In genomic region chr7:101549266-101549665, GRCm38 (mm10) we compare ENCODE assay signal across 31 mouse cellular contexts. TPM values are rescaled to one million over a fixed set of nuclear protein-coding genes. Genes with fewer than 3 reads are reported as not detected.
DNase-seq lines count a peak whose midpoint lies in the region; ATAC-seq and TF ChIP-seq lines count a peak whose summit lies in the region.
"Had no signal": no experiment of that assay in that cellular context is flagged by ENCODE, and none has a peak within 500 bp of the region (broad histone marks: within the 10 kb centered on the region; RNA-seq: fewer than 3 reads in every experiment).

No protein-coding gene starts in this region.

- no peaks in the 10 kb centered on the region for H3K27me3 ChIP-seq in liver, postnatal 0 days (ENCODE audit: insufficient read depth, low read length)
- H3K27me3 ChIP-seq in liver, embryonic 12.5 days (replicated peaks): no peaks in the 10 kb centered on the region
- no peaks in the 10 kb centered on the region for H3K27me3 ChIP-seq in neural tube, embryonic 15.5 days (replicated peaks)
- H3K27me3 ChIP-seq: embryonic facial prominence, embryonic 12.5 days; embryonic facial prominence, embryonic 15.5 days; heart, embryonic 12.5 days; heart, embryonic 15.5 days had no signal

- peak; percentile 57 for DNase-seq in CD4-positive, CD25-positive, alpha-beta regulatory T cell, adult 2 months (ENCODE audit: low read depth, low spot score)
- no peak for DNase-seq in liver, postnatal 0 days
- no peak for DNase-seq in left cerebral cortex, adult 11 months (ENCODE audit: low spot score)
- DNase-seq: adrenal gland, adult 2 months; adrenal gland, postnatal 14 days; cerebellum, adult 11 months; cerebellum, adult 2 months; cerebellum, adult 9-11 months; cerebellum, postnatal 25 days; forebrain, postnatal 0 days; gastrocnemius, adult 2 months; gastrocnemius, postnatal 14 days; heart, adult 18-20 months; heart, postnatal 10 days; heart, postnatal 4 days had no signal

- H3K9ac ChIP-seq in liver, postnatal 0 days (replicated peaks): no peak overlapping the region
- no peak overlapping the region for H3K9ac ChIP-seq in liver, embryonic 12.5 days
- H3K9ac ChIP-seq in neural tube, embryonic 15.5 days (replicated peaks): no peak overlapping the region
- H3K9ac ChIP-seq: embryonic facial prominence, embryonic 12.5 days; embryonic facial prominence, embryonic 15.5 days; forebrain, postnatal 0 days; heart, embryonic 12.5 days; heart, embryonic 15.5 days; hindbrain, embryonic 14.5 days had no signal

- 77% methylated on average over 3 of the region's 3 CpGs for WGBS in liver, postnatal 0 days (ENCODE audit: insufficient replicate concordance)
- 76% methylated on average over 3 of the region's 3 CpGs for WGBS in liver, embryonic 12.5 days (ENCODE audit: insufficient replicate concordance)
- 98% methylated on average over 3 of the region's 3 CpGs for WGBS in neural tube, embryonic 15.5 days

- no peak overlapping the region for H3K27ac ChIP-seq in liver, postnatal 0 days (ENCODE audit: low read depth)
- H3K27ac ChIP-seq in liver, embryonic 12.5 days: no peak overlapping the region
- no peak overlapping the region for H3K27ac ChIP-seq in neural tube, embryonic 15.5 days (replicated peaks)
- H3K27ac ChIP-seq: embryonic facial prominence, embryonic 12.5 days; embryonic facial prominence, embryonic 15.5 days; gastrocnemius, adult 2 months; heart, embryonic 15.5 days; hindbrain, embryonic 14.5 days had no signal

- H3K36me3 ChIP-seq in liver, postnatal 0 days (replicated peaks; ENCODE audit: insufficient read depth, low read length): no peaks in the 10 kb centered on the region
- no peaks in the 10 kb centered on the region for H3K36me3 ChIP-seq in liver, embryonic 12.5 days
- no peaks in the 10 kb centered on the region for H3K36me3 ChIP-seq in neural tube, embryonic 15.5 days
- H3K36me3 ChIP-seq: embryonic facial prominence, embryonic 12.5 days; embryonic facial prominence, embryonic 15.5 days; heart, embryonic 12.5 days; heart, embryonic 15.5 days had no signal

- ATAC-seq in CD4-positive, CD25-positive, alpha-beta regulatory T cell, adult 4 months: no peak
- ATAC-seq in liver, postnatal 0 days: no peak
- no peak for ATAC-seq in liver, embryonic 12.5 days
- 0 out of 2 replicates have a peak, but pooled peaks have one; percentile 15 for ATAC-seq in monocyte, adult 5-6 weeks (replicated peaks; ENCODE audit: insufficient number of reproducible peaks, low FRiP score, low TSS enrichment, poor library complexity, severe bottlenecking)
- no peak for ATAC-seq in neural tube, embryonic 15.5 days (ENCODE audit: low FRiP score)
- ATAC-seq: forebrain, embryonic 14.5 days; forebrain, postnatal 0 days had no signal

- H3K9me3 ChIP-seq in liver, postnatal 0 days (ENCODE audit: low read length): no peaks in the 10 kb centered on the region
- no peaks in the 10 kb centered on the region for H3K9me3 ChIP-seq in liver, embryonic 12.5 days (replicated peaks)
- H3K9me3 ChIP-seq in neural tube, embryonic 15.5 days (replicated peaks): no peaks in the 10 kb centered on the region
- H3K9me3 ChIP-seq: embryonic facial prominence, embryonic 12.5 days; embryonic facial prominence, embryonic 15.5 days; heart, embryonic 12.5 days; heart, embryonic 15.5 days had no signal

- no peak for TF ChIP-seq EP300 in liver, postnatal 0 days (IDR thresholded peaks at IDR 0.05; ENCODE audit: low read depth)

- no peaks in the 10 kb centered on the region; the same call in 1 of the 2 replicates for H3K4me1 ChIP-seq in liver, postnatal 0 days (ENCODE audit: insufficient read depth)
- peaks cover 6% of the 10 kb centered on the region; the same call in 1 of the 2 replicates for H3K4me1 ChIP-seq in liver, embryonic 12.5 days
- H3K4me1 ChIP-seq in neural tube, embryonic 15.5 days: no peaks in the 10 kb centered on the region
- H3K4me1 ChIP-seq: embryonic facial prominence, embryonic 12.5 days; embryonic facial prominence, embryonic 15.5 days had no signal

- no peak overlapping the region for H3K4me3 ChIP-seq in liver, postnatal 0 days (ENCODE audit: low read depth, low read length)
- no peak overlapping the region for H3K4me3 ChIP-seq in liver, embryonic 12.5 days
- no peak overlapping the region for H3K4me3 ChIP-seq in neural tube, embryonic 15.5 days (replicated peaks)
- H3K4me3 ChIP-seq: embryonic facial prominence, embryonic 12.5 days; embryonic facial prominence, embryonic 15.5 days; gastrocnemius, adult 2 months; heart, embryonic 12.5 days; heart, embryonic 15.5 days had no signal

- TF ChIP-seq CTCF in liver, postnatal 0 days (IDR thresholded peaks at IDR 0.05; ENCODE audit: low read depth): no peak

- H3K4me2 ChIP-seq in liver, postnatal 0 days (ENCODE audit: low read depth, low read length): 0 out of 2 replicates have a peak overlapping the region, but pooled peaks have one; percentile 6
- no peak overlapping the region for H3K4me2 ChIP-seq in liver, embryonic 12.5 days
- H3K4me2 ChIP-seq in neural tube, embryonic 15.5 days: no peak overlapping the region
- H3K4me2 ChIP-seq: embryonic facial prominence, embryonic 12.5 days; embryonic facial prominence, embryonic 15.5 days; heart, embryonic 12.5 days; heart, embryonic 15.5 days; hindbrain, embryonic 14.5 days had no signal

RNA-seq across cellular contexts. Expression of gene Art2b, which starts 36.1 kb away (rescaled TPM):
- polyA plus RNA-seq in CD4-positive, CD25-positive, alpha-beta regulatory T cell, adult 4 months (2017; shearing (Covaris generic)): 100 to 1,000 TPM; 144 to 219 TPM
- polyA plus RNA-seq in liver, postnatal 0 days (2015; fragmentation: Nextera tagmentation; extraction: Ambion mirVana): 0.05 and 0.07 TPM in 2 replicates
- polyA plus RNA-seq in liver, embryonic 12.5 days (2016; fragmentation: Nextera tagmentation; extraction: Ambion mirVana): 0.07 TPM in 1 of 2 replicates, not detected in the other
- 1.6 to 4.2 TPM in 2 of 3 replicates, not detected in the other for total RNA-seq in monocyte, adult 5-6 weeks (2017)
- not detected in 2 replicates for polyA plus RNA-seq in neural tube, embryonic 15.5 days (2015; fragmentation: Nextera tagmentation; extraction: Ambion mirVana)
- total RNA-seq: adrenal gland, adult 2 months; common myeloid progenitor, adult 5-6 weeks; forebrain, postnatal 0 days; gastrocnemius, adult 2 months; gastrocnemius, postnatal 14 days; gastrocnemius, postnatal 4 days; heart, postnatal 10 days; heart, postnatal 4 days; MEL had no signal
- polyA plus RNA-seq: adrenal gland, adult 2 months; cerebellum, adult 2 months; embryonic facial prominence, embryonic 12.5 days; embryonic facial prominence, embryonic 15.5 days; forebrain, embryonic 11.5 days; forebrain, embryonic 14.5 days; forebrain, postnatal 0 days; frontal cortex, adult 2 months; heart, embryonic 12.5 days; heart, embryonic 15.5 days; hindbrain, embryonic 11.5 days; hindbrain, embryonic 14.5 days had no signal

Comparison
In these comparisons a context has a peak if more than half of its experiments do, and no peak if none do; other contexts are left out.
1. RNA of gene Art2b, which starts 36.1 kb away (polyA plus RNA-seq): 144 to 219 TPM in CD4-positive, CD25-positive, alpha-beta regulatory T cell, adult 4 months; 0.07 TPM in liver, embryonic 12.5 days, 0.05 to 0.07 TPM in liver, postnatal 0 days and not detected in neural tube, embryonic 15.5 days; every median in the first group is over 100 times any median in the second.